Mouse (Mus musculus): ENCODE data around the gene Zfp346.

DNA sequence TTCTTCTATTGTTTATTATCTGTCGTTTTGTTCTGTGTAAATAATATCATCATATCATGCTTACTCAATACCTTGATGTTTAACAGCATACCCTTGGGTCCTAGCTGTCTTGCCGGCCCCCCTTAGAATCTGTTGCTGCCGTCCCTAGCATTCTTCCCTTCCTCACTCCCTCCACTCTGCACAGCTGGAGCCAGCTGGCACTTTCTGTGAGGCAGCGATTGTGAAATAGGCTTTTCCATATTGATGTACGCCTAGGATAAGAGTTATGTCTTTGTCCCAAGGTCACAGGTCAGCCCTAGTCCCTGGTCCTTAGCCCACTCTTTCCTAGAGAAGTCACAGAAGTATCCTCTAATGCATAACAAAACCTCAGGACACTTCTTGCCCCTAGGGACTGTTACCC, 58.4 kb downstream of the Zfp346 start:
- TF ChIP-seq HCFC1 (IDR thresholded peaks at IDR 0.05; ENCODE audit: borderline replicate concordance, insufficient read depth, low read length) = no peak
- TF ChIP-seq ZNF384 (IDR thresholded peaks at IDR 0.05; ENCODE audit: low read depth, low read length) = no peak
- no peak for TF ChIP-seq MAFK (IDR thresholded peaks at IDR 0.05; ENCODE audit: insufficient read depth, low read depth, low read length)
- TF ChIP-seq ZC3H11A (IDR thresholded peaks at IDR 0.05; ENCODE audit: borderline replicate concordance, low read depth, low read length) = no peak
- TF ChIP-seq CHD2 (IDR thresholded peaks at IDR 0.05; ENCODE audit: low read depth, low read length) = no peak
